Mouse (Mus musculus) CH12.LX (cell line): Measurements from ENCODE around the gene Ston1. TPM values are rescaled to one million over a fixed set of nuclear protein-coding genes. Genes with fewer than 3 reads are reported as not detected.

Source experiments
- DNase-seq: peaks from one replicate; pipeline ENCODE4 v3.0.0-alpha.2; 2013; ENCODE audit errors: extremely low read depth
- H3K27ac ChIP-seq: 2 replicates; pipeline ENCODE4 v1.5.1; 2012; ENCODE audit warnings: low read depth, mild to moderate bottlenecking, control low read depth, moderate library complexity; ENCODE audit not compliant: insufficient read depth
- H3K27me3 ChIP-seq: replicated peaks from 2 replicates; pipeline ENCODE3; 2012; ENCODE audit warnings: inconsistent platforms
- H3K36me3 ChIP-seq, 2 experiments: replicated peaks in 1 of 2; 2 replicates each; pipeline versions ENCODE3 to v1.6.1; 2012; ENCODE audit warnings: inconsistent platforms in 1 of 2, low read length in 1 of 2, mild to moderate bottlenecking in 1 of 2, mixed read lengths in 1 of 2, moderate library complexity in 1 of 2; ENCODE audit not compliant: control insufficient read depth in 1 of 2, insufficient read depth in 1 of 2
- H3K4me1 ChIP-seq, 2 experiments: 2 replicates each; pipeline ENCODE4 v1.6.1; 2012; ENCODE audit warnings: inconsistent platforms in 1 of 2, moderate library complexity in 1 of 2; ENCODE audit not compliant: insufficient read depth in 2 of 2, control insufficient read depth in 1 of 2
- H3K4me2 ChIP-seq: 2 replicates; pipeline ENCODE4 v1.6.1; 2012; ENCODE audit warnings: low read depth, mild to moderate bottlenecking, control low read depth; ENCODE audit not compliant: poor library complexity, insufficient read depth, severe bottlenecking
- H3K4me3 ChIP-seq, 3 experiments: fragments of 150-350 bp in 1 of 3; sonication (generic) in 1 of 3; replicated peaks in 1 of 3; 2 replicates each; pipeline versions ENCODE3 to v1.5.1; 2011 to 2012; ENCODE audit warnings: low read depth in 2 of 3, low read length in 2 of 3, mild to moderate bottlenecking in 2 of 3, moderate library complexity in 2 of 3, control low read depth in 1 of 3, improper control_type of control experiment in 1 of 3, inconsistent platforms in 1 of 3, mixed read lengths in 1 of 3; ENCODE audit not compliant: poor library complexity in 1 of 3
- H3K79me2 ChIP-seq: replicated peaks from 2 replicates; pipeline ENCODE4 v1.6.1; 2012; ENCODE audit warnings: mild to moderate bottlenecking, moderate library complexity; ENCODE audit not compliant: control insufficient read depth, poor library complexity, insufficient read depth, severe bottlenecking; ENCODE audit errors: extremely low read depth
- H3K9ac ChIP-seq: 2 replicates; pipeline ENCODE4 v1.6.1; 2012; ENCODE audit warnings: low read depth, mild to moderate bottlenecking, control low read depth, moderate library complexity; ENCODE audit not compliant: insufficient read depth
- H3K9me3 ChIP-seq: replicated peaks from 2 replicates; pipeline ENCODE3; 2012; ENCODE audit warnings: low read length, inconsistent platforms, mixed read lengths
- BHLHE40 ChIP-seq: IDR thresholded peaks from 2 replicates; pipeline ENCODE4 v1.6.1; 2011; ENCODE audit warnings: mild to moderate bottlenecking, low read depth, low read length, improper control_type of control experiment
- E2F4 ChIP-seq: IDR thresholded peaks from 2 replicates; pipeline ENCODE4 v1.6.1; 2011; ENCODE audit warnings: low read depth, low read length, improper control_type of control experiment; ENCODE audit not compliant: insufficient replicate concordance
- ELF1 ChIP-seq: IDR thresholded peaks from 2 replicates; pipeline ENCODE4 v1.6.1; 2014; ENCODE audit warnings: low read depth, mild to moderate bottlenecking, inconsistent platforms, low read length, improper control_type of control experiment
- ETS1 ChIP-seq: conservative IDR thresholded peaks from 2 replicates; pipeline ENCODE4 v1.6.1; 2012; ENCODE audit warnings: low read depth, mild to moderate bottlenecking, inconsistent platforms, low read length, improper control_type of control experiment, moderate library complexity
- GABPA ChIP-seq: IDR thresholded peaks from 2 replicates; pipeline ENCODE4 v1.6.1; 2012; ENCODE audit warnings: low read depth, low read length, improper control_type of control experiment, inconsistent platforms; ENCODE audit not compliant: insufficient replicate concordance
- HCFC1 ChIP-seq: IDR thresholded peaks from 2 replicates; pipeline ENCODE4 v1.6.1; 2012; ENCODE audit warnings: low read depth, mild to moderate bottlenecking, inconsistent platforms, low read length, improper control_type of control experiment
- IRF4 ChIP-seq: IDR thresholded peaks from 2 replicates; pipeline ENCODE4 v1.6.1; 2014; ENCODE audit warnings: low read depth, mild to moderate bottlenecking, inconsistent platforms, low read length, improper control_type of control experiment
- KAT2A ChIP-seq: IDR thresholded peaks from 2 replicates; pipeline ENCODE4 v1.6.1; 2012; ENCODE audit warnings: low read length, improper control_type of control experiment, inconsistent platforms; ENCODE audit not compliant: insufficient replicate concordance
- MAX ChIP-seq: IDR thresholded peaks from 2 replicates; pipeline ENCODE4 v1.6.1; 2011; ENCODE audit warnings: low read length, improper control_type of control experiment
- MAZ ChIP-seq: IDR thresholded peaks from 2 replicates; pipeline ENCODE4 v1.6.1; 2012; ENCODE audit warnings: low read depth, mild to moderate bottlenecking, inconsistent platforms, low read length, improper control_type of control experiment, moderate library complexity
- MEF2A ChIP-seq: IDR thresholded peaks from 2 replicates; pipeline ENCODE4 v1.6.1; 2014; ENCODE audit warnings: low read depth, mild to moderate bottlenecking, inconsistent platforms, low read length, improper control_type of control experiment, borderline replicate concordance
- MYC ChIP-seq: IDR thresholded peaks from 2 replicates; pipeline ENCODE4 v1.6.1; 2011; ENCODE audit warnings: low read depth, mild to moderate bottlenecking, improper control_type of control experiment, low read length
- NELFE ChIP-seq: IDR thresholded peaks from 2 replicates; pipeline ENCODE4 v1.6.1; 2011; ENCODE audit warnings: low read depth, low read length, improper control_type of control experiment
- NRF1 ChIP-seq: IDR thresholded peaks from 2 replicates; pipeline ENCODE4 v1.6.1; 2014; ENCODE audit warnings: low read depth, mild to moderate bottlenecking, inconsistent platforms, low read length, improper control_type of control experiment, moderate library complexity
- SMC3 ChIP-seq: IDR thresholded peaks from 2 replicates; pipeline ENCODE4 v1.6.1; 2011; ENCODE audit warnings: low read depth, low read length, improper control_type of control experiment
- TBP ChIP-seq: conservative IDR thresholded peaks from 2 replicates; pipeline ENCODE4 v1.6.1; 2011; ENCODE audit warnings: low read depth, low read length, improper control_type of control experiment
- UBTF ChIP-seq: IDR thresholded peaks from 2 replicates; pipeline ENCODE4 v1.6.1; 2012; ENCODE audit warnings: low read depth, mild to moderate bottlenecking, inconsistent platforms, low read length, improper control_type of control experiment, moderate library complexity
- USF1 ChIP-seq: IDR thresholded peaks from 2 replicates; pipeline ENCODE4 v1.6.1; 2014; ENCODE audit warnings: low read depth, mild to moderate bottlenecking, inconsistent platforms, low read length, improper control_type of control experiment
- USF2 ChIP-seq: conservative IDR thresholded peaks from 2 replicates; pipeline ENCODE4 v1.6.1; 2011; ENCODE audit warnings: low read depth, low read length, improper control_type of control experiment
- ZC3H11A ChIP-seq: IDR thresholded peaks from 2 replicates; pipeline ENCODE4 v1.6.1; 2012; ENCODE audit warnings: low read depth, mild to moderate bottlenecking, inconsistent platforms, low read length, improper control_type of control experiment
- ZNF384 ChIP-seq: IDR thresholded peaks from 2 replicates; pipeline ENCODE4 v1.6.1; 2012; ENCODE audit warnings: low read depth, low read length, improper control_type of control experiment, inconsistent platforms
- dilution Hi-C: fragments of 300-500 bp; cut with MboI; formaldehyde crosslinking; loops from 2 replicates; pipeline ENCODE4 v1.14.3; 2020; ENCODE audit warnings: low sequenced_read_pairs; ENCODE audit not compliant: extremely low pct_unique_long_range_greater_than_20kb, extremely low pct_ligation_motif_present
- in situ Hi-C: fragments of 300-500 bp; cut with MboI; formaldehyde crosslinking; loops from 3 replicates; pipeline ENCODE4 v1.14.3; 2019; ENCODE audit warnings: low sequenced_read_pairs, low pct_ligation_motif_present, low pct_unique_long_range_greater_than_20kb, mixed read lengths
- polyA plus RNA-seq: library from polyadenylated mRNA; unstranded; fragments of >175 nt; gene quantifications from 2 replicates; pipeline ENCODE4 v1.2.1, GENCODE M21; 2012; ENCODE audit warnings: low read depth; ENCODE audit not compliant: insufficient read length
- total RNA-seq, 2 experiments: library from RNA; depleted of rRNA; stranded (reverse); fragments of 300-350 nt in 1 of 2; fragments of >200 nt in 1 of 2; gene quantifications; 2 replicates each; pipeline ENCODE4 v1.2.3; 2012 to 2014

Ston1 gene
- total and polyA plus RNA-seq, 3 experiments: 0.98 to 6.0 (median 1.1) TPM

- dilution Hi-C loops (no loop called here), in situ Hi-C loops (no loop called here)
- Histone ChIP-seq H3K27me3 (no peaks in the 10 kb centered on the region), H3K4me2 (peak within 1 kb of the TSS; percentile 64; the same call in 1 of the 2 replicates), H3K9me3 (no peaks in the 10 kb centered on the region), H3K4me3 (no peak within 1 kb of the TSS), H3K79me2 (no peaks in the 10 kb centered on the region), H3K27ac (no peak within 1 kb of the TSS), H3K4me1 (peaks cover 2 to 11% of the 10 kb centered on the region in 2 experiments; a peak in 2 of 4 replicates), H3K36me3 (no peaks in the 10 kb centered on the region), H3K9ac (no peak within 1 kb of the TSS)
- no peak for TF ChIP-seq E2F4
- peak; percentile 81 for TF ChIP-seq NRF1
- DNase-seq: no peak
Measured at GRCm38 (mm10) chr17:88668452-88668851, 71.0 kb downstream of the Ston1 start, which contains the start of gene Gtf2a1l. Gene Gtf2a1l (plus strand): TSS chr17:88668660.

GRCm38 (mm10) chr17:88669921-88670320, 72.4 kb downstream of the Ston1 start:
- Histone ChIP-seq H3K4me1 (peaks cover 2 to 11% of the 10 kb centered on the region in 2 experiments; a peak in 2 of 4 replicates), H3K9me3 (no peaks in the 10 kb centered on the region), H3K27ac (no peak overlapping the region), H3K27me3 (no peaks in the 10 kb centered on the region), H3K4me3 (no peak overlapping the region), H3K4me2 (no peak overlapping the region), H3K79me2 (no peaks in the 10 kb centered on the region), H3K9ac (no peak overlapping the region), H3K36me3 (no peaks in the 10 kb centered on the region)
- no peak for DNase-seq
- in situ Hi-C loops: no loop called here
- dilution Hi-C loops: no loop called here
- TF ChIP-seq NRF1 (no peak), MAX (no peak), TBP (no peak), UBTF (no peak), MEF2A (no peak), ZNF384 (no peak), USF2 (no peak), IRF4 (no peak), USF1 (no peak), ZC3H11A (no peak), ELF1 (no peak), NELFE (no peak), MYC (no peak), MAZ (no peak), ETS1 (no peak), KAT2A (no peak), BHLHE40 (no peak), HCFC1 (no peak), SMC3 (no peak), GABPA (no peak)
